Mouse (Mus musculus) G1E (cell line): ENCODE results near the gene Elmo2. TPM values are rescaled to one million over a fixed set of nuclear protein-coding genes. Genes with fewer than 3 reads are reported as not detected.

Experiments used
- ATAC-seq: 2 replicates; pipeline ENCODE4 v1.8.0; 2016; ENCODE audit warnings: mild to moderate bottlenecking; ENCODE audit not compliant: insufficient number of reproducible peaks, poor library complexity, low FRiP score, severe bottlenecking; ENCODE audit errors: extremely low read depth
- DNase-seq: peaks from one replicate; pipeline ENCODE4 v3.0.0; 2012; ENCODE audit warnings: low spot score
- H3K27me3 ChIP-seq: 2 replicates; pipeline ENCODE4 v1.6.1; 2012; ENCODE audit warnings: mild to moderate bottlenecking, low read length, inconsistent platforms; ENCODE audit not compliant: insufficient read depth
- H3K36me3 ChIP-seq: replicated peaks from 2 replicates; pipeline ENCODE3; 2012; ENCODE audit warnings: mild to moderate bottlenecking, inconsistent platforms
- H3K4me1 ChIP-seq: 2 replicates; pipeline ENCODE4 v1.6.1; 2012; ENCODE audit warnings: low read depth, low read length, inconsistent platforms, mixed read lengths; ENCODE audit not compliant: insufficient read depth
- H3K4me3 ChIP-seq: 2 replicates; pipeline ENCODE4 v1.5.1; 2012; ENCODE audit warnings: low read depth, mild to moderate bottlenecking, inconsistent platforms, low read length, moderate library complexity, mixed read lengths
- H3K9me3 ChIP-seq: replicated peaks from 2 replicates; pipeline ENCODE4 v1.6.1; 2012; ENCODE audit warnings: inconsistent platforms
- CTCF ChIP-seq: IDR thresholded peaks from 2 replicates; pipeline ENCODE4 v1.5.1; 2012; ENCODE audit warnings: low read depth, low read length, inconsistent platforms, mixed read lengths
- GATA1 ChIP-seq: IDR thresholded peaks from 2 replicates; pipeline ENCODE4 v1.6.1; 2012; ENCODE audit warnings: borderline replicate concordance, low read length, inconsistent platforms, mixed read lengths
- GATA2 ChIP-seq: IDR thresholded peaks from 2 replicates; pipeline ENCODE4 v1.6.1; 2012; ENCODE audit warnings: low read depth, low read length, inconsistent platforms, borderline replicate concordance
- POLR2AphosphoS5 ChIP-seq: IDR thresholded peaks from 2 replicates; pipeline ENCODE4 v1.6.1; 2012; ENCODE audit warnings: low read depth, low read length, inconsistent platforms; ENCODE audit not compliant: insufficient replicate concordance
- TAL1 ChIP-seq: conservative IDR thresholded peaks from 2 replicates; pipeline ENCODE4 v1.6.1; 2012; ENCODE audit warnings: low read depth, low read length, inconsistent platforms, mixed read lengths
- polyA plus RNA-seq: library from polyadenylated mRNA; stranded (reverse); fragments of >175 nt; gene quantifications from 2 replicates; pipeline ENCODE4 v1.2.3, GENCODE M21; 2012
- total RNA-seq, 2 experiments: library from RNA; stranded (forward) in 1 of 2; stranded (reverse) in 1 of 2; fragments of 200-1000 nt in 1 of 2; fragments of >200 nt in 1 of 2; fragmentation: Nextera tagmentation in 1 of 2; gene quantifications; 2 replicates each; pipeline ENCODE4 v1.2.3; 2014 to 2017

The Elmo2 gene
- total and polyA plus RNA-seq, 3 experiments = 15.1 to 38.3 (median 17.7) TPM

DNA sequence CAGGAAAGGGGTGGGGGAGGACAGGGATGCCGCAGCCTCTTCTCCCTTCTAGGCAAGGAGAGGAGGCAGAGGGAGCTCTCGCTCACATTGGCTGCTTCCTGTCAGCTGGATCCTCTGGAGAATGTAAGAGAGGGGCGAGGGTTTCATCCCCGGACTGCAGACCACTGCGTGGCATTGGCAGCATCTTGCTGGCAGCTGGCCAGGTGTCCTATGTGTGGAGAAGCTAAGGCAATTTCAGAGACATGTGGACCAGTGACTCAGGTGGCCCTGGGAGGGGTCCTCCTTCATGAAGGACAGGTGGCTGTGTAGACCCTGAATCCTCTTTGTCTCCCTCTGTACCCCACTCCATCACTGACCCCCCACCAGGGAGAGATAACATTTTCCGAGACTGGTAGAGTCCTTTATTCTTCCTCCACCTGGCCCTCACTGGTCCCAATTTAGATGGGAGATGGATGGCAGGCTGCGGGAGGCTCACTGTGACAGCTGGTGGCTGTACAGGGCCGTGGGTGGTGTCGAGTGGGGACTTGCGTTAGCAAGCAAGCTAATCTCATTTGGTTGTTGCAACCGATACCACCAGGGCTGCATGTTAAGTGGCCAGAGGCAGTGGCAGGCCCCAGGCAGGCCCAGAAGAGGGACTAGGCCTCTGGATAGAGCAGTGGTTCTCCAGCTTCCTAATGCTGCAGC, 69.0 kb downstream of the Elmo2 start:
- no peak for TF ChIP-seq GATA1
- no peak for TF ChIP-seq TAL1
- no peak for TF ChIP-seq CTCF
- TF ChIP-seq GATA2 = no peak
- no peak for TF ChIP-seq POLR2AphosphoS5
- ATAC-seq (no peak), DNase-seq (no peak)
- peaks cover 6% of the 10 kb centered on the region; the same call in 1 of the 2 replicates for H3K27me3 ChIP-seq
- no peak overlapping the region for H3K4me3 ChIP-seq
- no peaks in the 10 kb centered on the region for H3K9me3 ChIP-seq
- no peaks in the 10 kb centered on the region for H3K4me1 ChIP-seq
- no peaks in the 10 kb centered on the region for H3K36me3 ChIP-seq

- ATAC-seq (no peak), DNase-seq (no peak)
- H3K9me3 ChIP-seq = no peaks in the 10 kb centered on the region
- H3K4me3 ChIP-seq = no peak overlapping the region
- H3K36me3 ChIP-seq = no peaks in the 10 kb centered on the region
- H3K4me1 ChIP-seq = no peaks in the 10 kb centered on the region
- H3K27me3 ChIP-seq = peaks cover 6% of the 10 kb centered on the region; the same call in 1 of the 2 replicates
- TF ChIP-seq CTCF (no peak), GATA2 (no peak), GATA1 (no peak), TAL1 (no peak), POLR2AphosphoS5 (no peak)
These were observed 70.1 kb downstream of the Elmo2 start for GRCm38 (mm10) chr2:165256213-165256612.

DNA sequence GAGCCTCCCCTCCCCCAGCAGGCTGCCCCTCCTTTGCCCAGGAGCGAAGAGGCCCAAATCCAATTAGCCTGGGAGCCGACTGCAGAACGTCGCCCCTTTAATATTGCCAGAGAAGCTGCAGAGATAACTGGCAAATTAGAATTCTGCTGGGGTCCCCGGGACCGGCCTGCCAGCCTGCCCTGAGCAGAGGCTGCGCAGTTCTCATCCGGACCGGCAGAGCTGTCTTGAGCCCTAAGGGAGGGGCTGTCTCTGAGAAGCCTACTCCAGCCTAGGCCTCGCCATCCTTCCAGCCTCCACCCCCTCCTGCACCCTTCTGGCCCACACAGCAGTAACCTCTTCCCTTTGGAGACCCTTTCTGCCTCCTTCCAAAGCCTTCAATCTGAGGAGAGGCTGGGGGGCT, 72.4 kb downstream of the Elmo2 start:
- TF ChIP-seq GATA1 = no peak
- no peak for TF ChIP-seq CTCF
- no peak for TF ChIP-seq POLR2AphosphoS5
- Histone ChIP-seq H3K4me3 (no peak overlapping the region), H3K4me1 (no peaks in the 10 kb centered on the region), H3K27me3 (peaks cover 4% of the 10 kb centered on the region; the same call in 1 of the 2 replicates), H3K36me3 (no peaks in the 10 kb centered on the region), H3K9me3 (no peaks in the 10 kb centered on the region)
- no peak for ATAC-seq
- no peak for DNase-seq

GRCm38 (mm10) chr2:165253269-165253668, 73.0 kb downstream of the Elmo2 start:
- Histone ChIP-seq H3K9me3 (no peaks in the 10 kb centered on the region), H3K27me3 (peaks cover 2% of the 10 kb centered on the region; the same call in 1 of the 2 replicates), H3K4me3 (no peak overlapping the region), H3K36me3 (no peaks in the 10 kb centered on the region), H3K4me1 (no peaks in the 10 kb centered on the region)
- no peak for DNase-seq
- TF ChIP-seq POLR2AphosphoS5 = no peak
- no peak for TF ChIP-seq GATA1
- TF ChIP-seq TAL1 = no peak
- no peak for TF ChIP-seq CTCF
- no peak for TF ChIP-seq GATA2
- ATAC-seq = no peak

- TF ChIP-seq GATA2 = no peak
- TF ChIP-seq GATA1 = no peak
- no peak for TF ChIP-seq CTCF
- no peak for TF ChIP-seq TAL1
- TF ChIP-seq POLR2AphosphoS5 = no peak
- H3K27me3 ChIP-seq = no peaks in the 10 kb centered on the region; the same call in 1 of the 2 replicates
These were observed 73.5 kb downstream of the Elmo2 start for GRCm38 (mm10) chr2:165252801-165253200.

GRCm38 (mm10) chr2:165252381-165252780, 73.9 kb downstream of the Elmo2 start:
- Histone ChIP-seq H3K9me3 (no peaks in the 10 kb centered on the region), H3K36me3 (no peaks in the 10 kb centered on the region), H3K4me1 (no peaks in the 10 kb centered on the region), H3K4me3 (no peak overlapping the region), H3K27me3 (no peaks in the 10 kb centered on the region; the same call in 1 of the 2 replicates)
- DNase-seq = no peak
- TF ChIP-seq POLR2AphosphoS5 (no peak), GATA2 (no peak), TAL1 (no peak), GATA1 (no peak), CTCF (no peak)
- no peak for ATAC-seq

More at GRCm38 (mm10) chr2:165252801-165253200, 73.5 kb downstream of the Elmo2 start:
- no peak for DNase-seq
- Histone ChIP-seq H3K9me3 (no peaks in the 10 kb centered on the region), H3K4me1 (no peaks in the 10 kb centered on the region), H3K4me3 (no peak overlapping the region), H3K36me3 (no peaks in the 10 kb centered on the region)
- ATAC-seq = no peak
